Mouse (Mus musculus) cortical plate, adult 2 months (tissue): Measurements from ENCODE around the gene Plcxd1. TPM values are rescaled to one million over a fixed set of nuclear protein-coding genes. Genes with fewer than 3 reads are reported as not detected.
"Not testable (repeated sequence)": the region's sequence is repeated elsewhere in the genome, so short reads cannot be mapped to it uniquely, and the experiment has no call there.

ENCODE experiments used
- H3K27ac ChIP-seq: fragments of 200-500 bp; 2 replicates; pipeline ENCODE4 v1.5.1; 2012; ENCODE audit warnings: low read length, control low read depth, inconsistent platforms; ENCODE audit not compliant: insufficient read depth
- H3K4me1 ChIP-seq: fragments of 200-500 bp; 2 replicates; pipeline ENCODE4 v1.6.1; 2011; ENCODE audit warnings: low read length; ENCODE audit not compliant: control insufficient read depth, insufficient read depth
- H3K4me3 ChIP-seq: fragments of 200-500 bp; 2 replicates; pipeline ENCODE4 v1.5.1; 2011; ENCODE audit warnings: mild to moderate bottlenecking, low read length, control low read depth; ENCODE audit not compliant: insufficient read depth
- CTCF ChIP-seq: fragments of 200-500 bp; IDR thresholded peaks from 2 replicates; pipeline ENCODE4 v1.5.1; 2011; ENCODE audit warnings: mild to moderate bottlenecking, control low read depth, low read length; ENCODE audit not compliant: insufficient read depth; ENCODE audit errors: extremely low read depth
- POLR2A ChIP-seq: fragments of 200-500 bp; IDR thresholded peaks from 2 replicates; pipeline ENCODE4 v1.6.1; 2011; ENCODE audit warnings: mild to moderate bottlenecking, low read length, control low read depth; ENCODE audit not compliant: insufficient read depth; ENCODE audit errors: extremely low read depth
- polyA plus RNA-seq: library from polyadenylated mRNA; depleted of rRNA; stranded (reverse); fragments of >200 nt; gene quantifications from 2 replicates; pipeline ENCODE4 v1.2.3, GENCODE M21; 2012

Gene Plcxd1
- polyA plus RNA-seq, 1 experiment = 18.6 TPM

GRCm38 (mm10) chr5:110106901-110107564, 7.3 kb downstream of the Plcxd1 start:
- TF ChIP-seq CTCF = no peak
- no peak for TF ChIP-seq POLR2A
- H3K4me3 ChIP-seq = peak overlapping the region; percentile 67

GRCm38 (mm10) chr5:110107581-110108304, 8.0 kb downstream of the Plcxd1 start, which contains the start of gene Gtpbp6:
TSS of gene Gtpbp6 (minus strand) at chr5:110108197.
- TF ChIP-seq CTCF (no peak), POLR2A (peak; percentile 44)
- no peaks in the 10 kb centered on the region for H3K4me1 ChIP-seq
- H3K27ac ChIP-seq = peak within 1 kb of the TSS; percentile 41; the same call in 1 of the 2 replicates
- peak within 1 kb of the TSS; percentile 67 for H3K4me3 ChIP-seq

More at GRCm38 (mm10) chr5:110106901-110107564, 7.3 kb downstream of the Plcxd1 start:
- no peaks in the 10 kb centered on the region for H3K4me1 ChIP-seq
- peak overlapping the region; percentile 41; the same call in 1 of the 2 replicates for H3K27ac ChIP-seq

GRCm38 (mm10) chr5:110108305-110108628, 8.5 kb downstream of the Plcxd1 start:
- H3K4me3 ChIP-seq = peak overlapping the region; percentile 67; the same call in 1 of the 2 replicates
- H3K27ac ChIP-seq = no peak overlapping the region
- H3K4me1 ChIP-seq = no peaks in the 10 kb centered on the region
- TF ChIP-seq POLR2A = no peak
- no peak for TF ChIP-seq CTCF

GRCm38 (mm10) chr5:110109991-110110441, 10.2 kb downstream of the Plcxd1 start, which contains the start of gene Zfp605:
TSS of gene Zfp605 (plus strand) at chr5:110110092.
- TF ChIP-seq CTCF (no peak), POLR2A (peak; percentile 68)
- H3K4me1 ChIP-seq = no peaks in the 10 kb centered on the region
- peak within 1 kb of the TSS; percentile 16; the same call in 1 of the 2 replicates for H3K27ac ChIP-seq
- peak within 1 kb of the TSS; percentile 83 for H3K4me3 ChIP-seq

GRCm38 (mm10) chr5:110122380-110122779, 22.6 kb downstream of the Plcxd1 start:
- H3K27ac ChIP-seq, H3K4me3 ChIP-seq, H3K4me1 ChIP-seq: not testable (repeated sequence)

- peak within 1 kb of the TSS; percentile 94 for H3K4me3 ChIP-seq
- H3K27ac ChIP-seq = no peak within 1 kb of the TSS
- peaks cover 3% of the 10 kb centered on the region; the same call in 1 of the 2 replicates for H3K4me1 ChIP-seq
- TF ChIP-seq POLR2A = peak; percentile 78; the same call in 1 of the 2 replicates
- no peak for TF ChIP-seq CTCF
Observed at GRCm38 (mm10) chr5:110135293-110136086, 35.7 kb downstream of the Plcxd1 start, which contains the start of gene Chfr. TSS of gene Chfr (plus strand) at chr5:110135842.

- Histone ChIP-seq H3K4me3 (peak overlapping the region; percentile 94), H3K27ac (no peak overlapping the region), H3K4me1 (peaks cover 3% of the 10 kb centered on the region; the same call in 1 of the 2 replicates)
- no peak for TF ChIP-seq CTCF
- TF ChIP-seq POLR2A = no peak
Observed at GRCm38 (mm10) chr5:110136087-110136464, 36.3 kb downstream of the Plcxd1 start.

GRCm38 (mm10) chr5:110137816-110138215, 38.0 kb downstream of the Plcxd1 start:
- H3K4me3 ChIP-seq = no peak overlapping the region
- peaks cover 3% of the 10 kb centered on the region; the same call in 1 of the 2 replicates for H3K4me1 ChIP-seq
- TF ChIP-seq POLR2A = no peak
- no peak overlapping the region for H3K27ac ChIP-seq

- no peak overlapping the region for H3K27ac ChIP-seq
Observed at GRCm38 (mm10) chr5:110139325-110139724, 39.6 kb downstream of the Plcxd1 start.

More at GRCm38 (mm10) chr5:110139325-110139724, 39.6 kb downstream of the Plcxd1 start:
- TF ChIP-seq POLR2A (no peak), CTCF (no peak)
- no peak overlapping the region for H3K4me3 ChIP-seq
- H3K4me1 ChIP-seq = peaks cover 3% of the 10 kb centered on the region; the same call in 1 of the 2 replicates
